Mouse (Mus musculus) NIH3T3 (cell line): ENCODE data around the gene Ifnlr1.
"Not testable (repeated sequence)": the region's sequence is repeated elsewhere in the genome, so short reads cannot be mapped to it uniquely, and the experiment has no call there.

Experiments used
- DNase-seq: peaks from one replicate; pipeline ENCODE4 v3.0.0-alpha.2; 2012; ENCODE audit warnings: low read depth

Gene Ifnlr1

DNA sequence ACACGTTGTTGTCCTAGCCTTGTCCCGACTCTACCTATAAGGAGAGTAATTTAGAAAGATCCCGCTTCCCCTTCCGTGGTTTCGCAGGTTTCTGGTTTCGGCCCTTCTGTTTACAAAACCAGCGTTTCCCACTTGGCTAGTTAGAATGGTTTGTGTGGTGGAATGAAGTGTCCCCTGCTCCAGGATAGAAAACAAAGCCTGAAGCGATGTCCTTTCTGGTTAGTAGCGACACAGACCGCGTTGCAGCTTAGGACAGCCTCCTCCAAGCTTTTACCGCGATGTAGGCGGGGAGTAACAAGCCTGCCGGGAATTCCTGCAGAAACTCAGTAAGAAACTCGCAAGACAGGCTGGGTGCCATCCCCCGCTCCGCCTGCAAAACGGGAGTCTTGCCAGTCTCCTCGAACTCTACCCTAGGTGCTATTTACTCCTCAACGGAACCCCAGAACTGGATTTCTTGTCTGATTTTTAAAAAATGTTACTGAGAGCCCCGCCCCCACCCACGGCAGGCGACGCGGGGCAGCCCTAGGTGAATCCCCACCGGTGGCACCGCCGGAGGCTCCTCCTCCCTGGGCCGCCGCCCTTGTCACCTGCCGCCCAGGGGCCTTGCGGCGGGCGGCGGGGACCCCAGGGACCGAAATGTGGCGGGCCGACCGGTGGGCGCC lies at the start of gene Ifnlr1:
Gene Ifnlr1, plus strand, starts transcription at position 382 of the 662 bp plus-strand sequence.
- peak; percentile 26 for DNase-seq

DNA sequence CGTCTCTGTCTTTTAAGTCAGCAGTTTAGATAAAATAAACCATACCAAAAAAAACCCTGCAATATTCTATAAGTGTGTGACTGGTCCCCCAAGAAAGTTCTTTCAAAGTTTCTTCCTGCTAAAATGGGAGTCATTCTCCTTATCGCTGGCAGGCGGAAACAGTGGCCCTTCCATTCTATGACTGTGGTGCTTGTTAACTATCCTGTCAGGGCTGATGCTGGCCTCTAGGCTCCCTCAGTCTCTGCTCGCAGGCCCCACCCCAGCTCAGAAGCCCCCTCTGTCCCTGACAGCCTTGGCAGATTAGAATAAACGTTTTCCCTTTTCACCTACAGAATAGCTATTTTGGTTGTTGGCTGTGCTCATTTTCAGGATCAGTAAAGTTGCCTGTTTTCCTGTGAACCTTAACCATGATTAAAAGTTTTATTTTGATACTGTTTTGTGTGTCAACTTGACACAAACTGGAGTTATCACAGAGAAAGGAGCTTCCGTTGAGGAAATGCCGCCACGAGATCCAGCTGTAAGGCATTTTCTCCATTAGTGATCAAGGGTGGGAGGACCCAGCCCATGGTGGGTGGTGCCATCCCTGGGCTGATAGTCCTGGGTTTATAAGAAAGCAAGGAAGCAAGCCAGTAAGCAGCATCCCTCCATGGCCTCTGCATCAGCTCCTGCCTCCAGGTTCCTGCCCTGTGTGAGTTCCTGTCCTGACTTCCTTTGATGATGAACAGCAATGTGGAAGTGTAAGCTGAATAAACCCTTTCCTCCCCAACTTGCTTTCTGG lies 44.6 kb upstream of the Ifnlr1 start:
- DNase-seq = not testable (repeated sequence)

DNA sequence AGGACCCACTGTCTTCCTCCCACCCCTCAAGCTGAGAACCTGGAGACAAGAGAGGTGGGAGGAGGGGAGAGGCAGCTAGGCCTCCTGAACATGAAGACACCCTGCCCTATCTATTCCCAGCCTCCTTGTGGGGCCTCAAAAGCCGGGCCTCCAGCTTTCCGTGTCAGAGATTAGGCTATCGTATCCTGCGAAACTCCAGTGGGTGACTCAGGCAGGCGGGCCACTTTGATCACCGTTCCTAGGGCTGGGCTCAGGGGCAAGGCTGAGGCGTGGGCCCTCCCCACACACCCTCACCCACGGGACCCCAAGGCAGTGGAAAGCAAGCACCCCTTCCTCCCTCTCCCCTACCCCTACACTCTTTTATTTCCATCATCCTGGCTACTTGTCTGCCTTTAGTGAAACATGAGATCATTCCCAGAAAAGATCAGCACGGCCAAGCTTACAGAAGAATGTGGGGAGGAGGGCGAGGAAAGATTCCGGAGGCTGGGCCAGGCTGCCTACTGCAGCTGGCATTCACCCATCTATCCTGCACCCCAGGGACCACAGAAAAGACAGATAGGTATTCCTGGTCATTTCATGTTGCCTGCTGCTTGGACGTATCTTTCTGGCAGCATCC lies 41.0 kb upstream of the Ifnlr1 start:
- DNase-seq = no peak

DNA sequence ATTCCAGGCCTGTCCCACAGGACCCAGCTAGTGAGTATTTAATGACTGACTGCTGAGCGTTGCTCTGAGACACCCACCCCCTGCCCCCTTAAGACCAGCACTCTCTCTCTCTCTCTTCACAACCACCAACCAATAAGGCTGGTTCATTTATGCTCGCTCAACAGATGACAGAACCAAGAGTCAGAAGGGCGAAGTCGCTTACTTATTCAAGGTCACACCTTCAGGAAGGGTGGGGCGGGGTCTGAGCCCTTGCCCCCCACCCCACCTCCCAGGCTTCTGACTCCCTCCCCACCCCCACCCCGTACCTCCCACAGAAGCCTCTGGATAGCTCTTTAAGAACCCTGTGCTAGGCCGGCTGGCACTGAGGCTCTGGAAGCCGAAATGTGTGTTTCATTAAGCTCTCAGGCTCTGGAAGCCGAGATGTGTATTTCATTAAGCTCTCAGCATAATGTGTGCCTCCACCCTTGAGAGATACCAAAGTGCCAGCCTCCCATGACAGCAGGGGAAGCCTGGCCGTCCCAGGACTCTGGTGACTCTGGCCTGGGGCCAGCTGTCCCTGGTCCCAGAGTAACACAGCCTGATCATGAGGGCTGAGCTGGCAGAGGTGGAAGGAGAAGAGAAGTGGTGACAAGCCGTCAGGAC lies 33.0 kb upstream of the Ifnlr1 start:
- peak; percentile 28 for DNase-seq

DNA sequence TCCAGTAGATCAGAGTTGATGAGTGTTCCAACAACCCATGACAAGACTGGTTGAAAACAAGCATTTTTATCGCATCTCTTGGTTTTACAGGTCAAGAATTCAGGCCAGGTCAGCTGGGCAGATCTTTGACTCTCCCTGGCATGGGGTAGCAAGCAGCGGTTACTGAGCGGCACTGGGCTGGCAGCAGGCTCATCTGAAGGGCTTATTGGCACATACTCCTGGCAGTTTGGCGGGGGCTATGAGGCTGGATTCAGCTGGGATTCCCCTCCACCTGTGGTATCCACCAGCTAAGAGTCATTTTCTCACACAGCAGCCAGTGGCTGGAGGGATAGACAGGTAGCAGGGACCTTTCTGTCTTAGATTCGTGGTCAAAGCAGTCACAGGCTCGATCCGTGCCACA lies 32.1 kb upstream of the Ifnlr1 start:
- DNase-seq = no peak

DNA sequence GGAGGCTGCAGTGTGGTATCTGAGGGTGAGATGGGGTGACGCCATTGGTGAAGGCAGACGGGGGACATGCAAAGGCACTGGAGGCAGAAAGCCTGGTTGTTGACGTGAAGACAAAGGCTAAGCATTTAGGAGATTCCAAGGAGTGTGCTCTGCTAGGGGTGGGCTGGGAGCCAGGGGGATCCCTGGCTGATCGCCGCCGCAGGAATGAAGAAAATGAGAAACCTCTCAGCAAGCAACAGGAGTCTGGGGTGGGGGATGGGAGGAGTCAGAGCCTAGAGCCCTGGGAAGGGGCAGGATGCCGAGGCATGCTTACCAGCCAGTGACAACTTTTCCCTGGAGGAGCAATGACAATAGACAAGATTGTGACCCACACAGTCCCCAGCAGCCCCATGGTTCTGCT lies 30.6 kb upstream of the Ifnlr1 start:
- peak; percentile 31 for DNase-seq

DNA sequence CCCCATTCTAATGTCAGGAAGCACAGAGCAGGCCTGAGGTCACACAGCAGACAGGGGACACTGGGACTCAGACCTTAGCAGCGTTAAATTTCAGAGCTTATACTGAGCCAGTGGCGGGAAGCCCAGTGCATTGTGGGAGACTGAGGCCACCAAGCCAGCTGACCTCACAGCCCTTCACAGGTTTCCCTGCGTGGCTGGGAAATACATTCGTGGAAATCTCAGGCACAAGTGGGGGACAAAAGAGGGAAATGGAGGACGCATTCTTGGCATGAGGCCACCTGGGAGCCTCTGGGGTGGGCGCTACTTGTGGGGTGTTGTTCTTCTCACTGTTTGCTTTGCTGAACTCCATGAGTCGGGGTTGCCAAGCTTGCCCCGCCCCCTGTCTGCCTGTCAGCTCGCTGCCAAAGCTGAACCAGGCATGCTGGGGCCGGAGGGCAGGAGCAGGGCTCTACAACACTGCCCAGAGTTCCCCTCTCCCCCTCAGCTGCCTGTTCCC lies 29.9 kb upstream of the Ifnlr1 start:
- no peak for DNase-seq

DNA sequence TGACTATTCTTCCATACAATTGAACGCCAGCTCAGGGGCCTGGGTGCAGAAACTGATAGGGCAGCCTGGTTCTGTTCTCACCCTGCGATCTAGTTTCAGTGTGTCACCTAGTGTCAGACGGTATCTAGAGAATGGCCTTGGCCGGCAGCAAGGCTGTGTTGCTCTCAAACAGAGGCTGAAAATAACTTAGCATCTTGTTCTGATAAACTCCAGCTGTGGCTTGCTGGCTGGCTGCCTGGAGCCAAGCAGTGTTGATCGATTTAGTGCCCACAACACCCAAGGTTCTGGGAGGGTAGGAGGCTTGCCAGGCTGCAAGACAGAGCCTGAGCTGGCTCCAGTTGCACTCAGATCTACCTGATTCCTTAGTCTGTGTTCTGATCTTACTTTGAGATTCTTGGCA lies 27.6 kb upstream of the Ifnlr1 start:
- DNase-seq = peak; percentile 69

DNA sequence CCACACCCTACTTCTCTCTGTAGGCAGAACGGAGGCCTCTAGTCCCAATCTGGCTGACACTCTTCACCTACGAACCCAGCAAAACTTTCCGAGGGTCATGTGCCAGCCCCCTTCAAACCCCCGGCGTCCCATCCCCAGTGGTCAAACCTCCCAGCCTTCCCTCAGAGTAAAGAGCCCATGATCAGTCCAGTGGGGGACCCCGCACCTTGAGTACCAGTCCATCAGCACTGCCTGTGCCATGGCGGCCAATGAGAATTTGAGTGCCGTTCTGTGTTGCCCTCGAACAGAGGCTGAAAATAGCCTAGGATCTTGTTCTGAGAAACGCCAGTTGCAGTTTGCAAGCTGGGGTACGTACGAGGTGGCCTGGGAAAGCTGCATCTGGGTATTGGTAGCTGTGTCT lies 27.2 kb upstream of the Ifnlr1 start:
- no peak for DNase-seq

DNA sequence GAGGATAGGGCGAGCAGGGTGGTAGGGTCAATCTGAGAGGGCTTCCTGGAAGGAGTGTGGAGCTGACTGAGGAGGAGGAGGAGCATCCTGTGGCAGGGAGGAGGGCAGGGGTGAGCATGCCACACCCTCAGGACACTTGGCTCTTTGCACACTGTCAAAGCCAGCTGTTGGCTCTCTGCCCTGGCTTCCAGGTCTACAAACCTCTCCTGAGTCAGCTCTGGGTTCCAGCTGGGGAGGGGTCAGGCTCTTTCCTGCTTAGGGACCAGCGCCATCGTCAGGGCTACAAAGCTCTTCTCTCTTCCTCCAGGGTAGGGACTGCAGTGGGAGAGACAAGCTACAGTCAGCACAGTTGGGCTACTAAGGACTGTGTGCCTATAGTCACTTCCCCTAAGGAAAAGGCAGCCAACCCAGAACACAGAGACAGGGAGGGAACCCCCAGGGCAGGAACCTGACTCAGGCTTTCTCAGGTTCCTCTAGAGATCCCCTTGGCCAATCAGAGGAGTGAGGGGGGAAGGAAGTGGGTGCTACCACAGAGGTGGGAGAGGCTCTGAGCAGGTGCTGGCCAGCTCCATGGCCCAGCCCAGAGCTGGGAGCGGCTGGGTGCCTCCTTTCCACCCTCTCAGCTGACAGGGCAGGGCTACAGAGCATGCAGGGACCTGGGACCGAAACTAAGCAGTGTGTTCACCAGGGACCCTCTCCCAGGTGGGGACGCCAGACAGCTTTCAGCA lies 24.8 kb upstream of the Ifnlr1 start:
- DNase-seq = peak; percentile 16

DNA sequence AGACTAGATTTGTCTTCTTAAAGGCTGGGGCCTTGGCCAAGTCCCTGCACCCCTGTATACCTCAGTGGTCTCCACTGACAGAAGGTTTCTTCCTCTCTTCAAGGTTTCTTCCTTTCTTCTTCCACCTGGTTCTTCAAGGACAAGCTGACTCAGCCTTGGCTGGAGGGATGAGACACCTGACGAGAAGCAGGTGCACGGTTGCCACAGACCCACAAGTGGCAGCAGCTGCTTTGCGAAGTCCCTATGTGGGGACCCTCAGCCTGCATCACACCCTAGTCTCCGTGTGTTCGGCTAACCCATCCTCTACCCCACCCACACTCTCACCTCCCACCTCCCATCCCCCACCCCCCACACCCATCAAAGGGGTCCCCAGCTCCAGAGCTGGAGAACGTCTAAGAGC lies 24.1 kb upstream of the Ifnlr1 start:
- no peak for DNase-seq

DNA sequence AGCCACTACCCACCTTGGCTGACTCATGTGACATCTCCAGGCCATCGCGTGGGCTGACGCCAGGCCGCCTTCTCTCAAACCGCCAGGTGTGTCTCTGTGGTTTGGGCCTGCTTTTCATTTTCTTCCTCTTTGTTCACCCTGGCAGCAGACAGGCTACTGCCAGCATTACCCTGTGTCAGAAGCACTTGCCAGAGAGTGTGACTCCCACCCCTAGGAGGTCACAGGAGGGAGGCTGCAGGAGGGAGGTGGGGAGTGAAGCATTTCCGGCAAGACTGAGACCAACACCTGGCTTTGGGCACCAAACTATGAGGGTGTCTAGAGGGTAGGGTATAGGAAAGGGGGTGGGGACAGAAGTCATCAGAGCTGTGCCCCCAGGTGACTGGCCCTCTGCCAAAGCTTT lies 21.4 kb upstream of the Ifnlr1 start:
- no peak for DNase-seq

DNA sequence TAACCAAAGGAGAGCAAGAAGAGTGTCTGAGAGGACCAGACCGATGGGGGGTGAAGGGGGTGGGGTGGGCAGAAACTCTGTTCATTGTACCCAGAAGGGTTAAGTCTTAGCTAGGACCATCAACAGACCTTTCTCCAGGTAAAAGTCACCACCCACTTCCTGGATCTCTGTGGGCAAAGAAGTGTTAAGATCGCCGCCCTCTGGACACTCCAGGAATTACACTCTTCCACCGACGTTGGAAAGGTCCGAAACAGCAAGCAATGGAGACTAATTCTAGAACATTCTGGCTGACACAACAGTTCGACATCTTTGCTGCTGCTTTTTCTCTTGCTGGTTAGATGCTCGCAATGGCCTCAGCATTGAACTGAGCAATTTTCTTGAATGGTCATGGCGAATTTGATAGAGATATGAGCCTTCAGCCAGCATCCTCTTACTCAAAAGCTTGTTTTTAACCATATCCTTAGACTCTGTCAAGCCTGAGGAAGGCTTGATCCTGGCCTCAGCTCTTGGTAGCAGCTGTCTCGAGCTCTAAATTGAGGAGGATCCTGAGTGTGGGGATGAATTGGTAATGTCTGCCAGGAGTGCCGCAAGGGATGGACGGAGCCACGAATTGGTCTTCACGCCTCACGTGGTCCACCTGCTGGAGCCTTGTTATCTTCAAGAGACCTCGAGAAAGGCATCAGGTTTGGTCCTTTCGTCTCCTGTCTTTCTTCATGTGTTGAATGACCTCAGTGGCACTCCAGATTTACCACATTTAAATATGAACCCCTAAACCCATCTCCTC lies 19.7 kb upstream of the Ifnlr1 start:
- peak; percentile 37 for DNase-seq

DNA sequence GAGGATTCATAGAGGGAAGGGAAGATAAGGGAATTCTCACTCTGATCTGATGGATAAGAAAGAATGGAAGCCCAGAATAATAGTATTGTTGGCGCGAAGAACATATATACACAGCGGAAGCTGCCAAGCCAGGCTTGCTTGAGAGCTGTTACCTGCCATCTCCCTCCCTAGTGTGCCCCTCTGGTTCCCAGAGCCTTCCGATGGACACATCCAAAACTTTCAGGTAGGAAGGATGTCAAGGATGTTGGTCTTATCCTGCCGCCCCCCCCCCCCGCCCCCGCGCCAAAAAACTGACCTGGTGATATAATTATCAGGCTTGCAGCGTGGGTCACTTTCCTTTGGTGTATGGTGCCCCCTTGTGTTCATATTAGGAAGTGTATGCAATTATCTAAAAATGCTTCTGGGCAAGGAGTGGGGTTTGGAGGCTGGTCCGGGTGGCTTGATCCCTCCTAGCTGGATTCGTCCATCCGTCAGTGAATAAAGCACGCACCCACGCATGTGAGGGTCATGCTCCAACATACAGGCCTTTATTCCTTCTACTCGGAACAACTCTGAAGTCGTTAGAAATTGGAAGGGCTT lies 18.7 kb upstream of the Ifnlr1 start:
- DNase-seq = peak; percentile 74

DNA sequence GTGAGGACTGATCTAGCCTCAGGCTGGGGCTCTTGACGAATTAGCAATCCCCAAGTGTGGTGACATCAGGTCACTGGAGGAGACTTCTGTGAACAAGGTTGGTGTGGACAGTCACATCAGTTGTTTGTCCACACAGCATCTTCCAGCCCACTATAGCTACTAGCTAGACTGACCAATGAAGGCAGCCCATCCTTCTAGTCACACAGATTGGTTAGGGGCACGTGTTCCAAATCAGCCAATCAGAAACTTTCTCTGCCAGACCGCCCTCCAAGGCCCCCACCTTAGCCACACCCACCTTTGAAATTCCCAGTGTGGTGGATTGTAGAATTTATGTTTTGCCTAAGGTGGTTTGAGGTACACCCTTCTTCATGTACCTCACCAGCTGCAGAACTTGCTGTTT lies 12.6 kb upstream of the Ifnlr1 start:
- no peak for DNase-seq

DNA sequence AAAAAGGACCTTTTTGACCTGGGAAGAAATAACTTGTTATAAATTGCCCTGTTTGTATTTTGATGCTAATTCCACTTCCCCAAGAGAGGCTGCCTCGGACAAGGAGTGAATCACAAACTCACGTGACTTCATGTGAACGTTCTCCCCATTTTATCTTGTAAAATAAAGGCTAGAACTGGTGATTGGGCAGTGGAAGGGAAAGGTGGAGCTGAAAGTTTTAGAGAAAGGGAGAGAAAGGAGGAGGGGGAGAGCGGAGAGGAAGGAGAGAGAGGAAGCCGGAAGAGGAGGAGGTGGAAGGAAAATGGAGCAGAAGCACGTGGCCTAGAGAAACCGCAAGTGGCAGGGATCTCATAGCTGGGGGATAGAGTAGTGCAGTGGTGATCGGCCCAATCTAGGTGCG lies 11.1 kb upstream of the Ifnlr1 start:
- no peak for DNase-seq

DNA sequence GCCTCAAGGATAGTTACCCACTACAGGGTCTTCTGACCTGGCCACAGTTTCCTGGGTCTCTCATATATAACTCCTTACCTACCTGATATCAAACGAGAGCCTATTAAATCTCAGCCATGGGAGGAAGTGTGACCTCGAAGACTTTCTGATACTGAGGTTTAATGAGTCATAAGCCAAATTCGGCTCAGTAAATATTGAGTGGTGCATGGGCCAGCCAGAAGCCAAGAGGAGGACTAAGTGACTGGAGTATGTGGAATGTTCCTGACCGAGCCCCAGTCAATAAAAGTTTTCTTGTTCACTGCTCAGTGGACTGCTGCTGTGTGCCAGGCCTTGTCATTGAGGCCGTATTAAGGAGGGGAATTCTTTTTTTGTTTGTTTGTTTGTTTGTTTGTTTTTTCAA lies 9.6 kb upstream of the Ifnlr1 start:
- peak; percentile 50 for DNase-seq

DNA sequence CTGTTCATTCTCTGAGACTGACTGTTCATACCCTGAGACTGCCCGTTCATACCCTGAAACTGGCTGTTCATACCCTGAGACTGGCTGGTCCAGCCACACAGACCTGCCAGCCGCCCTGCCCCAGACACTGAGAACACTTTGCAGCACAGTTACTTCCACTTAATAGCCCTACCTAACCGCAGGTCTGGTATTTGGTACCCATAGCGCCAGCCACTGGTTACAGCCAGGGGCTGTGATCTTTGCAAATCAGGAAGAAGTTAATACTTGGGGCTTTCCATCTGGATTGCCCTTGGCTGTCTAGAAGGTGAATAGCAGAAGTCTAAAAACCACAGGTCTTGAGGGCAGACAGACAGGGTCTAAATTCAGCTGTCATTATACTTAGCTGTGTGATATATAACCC lies 6.8 kb upstream of the Ifnlr1 start:
- no peak for DNase-seq

DNA sequence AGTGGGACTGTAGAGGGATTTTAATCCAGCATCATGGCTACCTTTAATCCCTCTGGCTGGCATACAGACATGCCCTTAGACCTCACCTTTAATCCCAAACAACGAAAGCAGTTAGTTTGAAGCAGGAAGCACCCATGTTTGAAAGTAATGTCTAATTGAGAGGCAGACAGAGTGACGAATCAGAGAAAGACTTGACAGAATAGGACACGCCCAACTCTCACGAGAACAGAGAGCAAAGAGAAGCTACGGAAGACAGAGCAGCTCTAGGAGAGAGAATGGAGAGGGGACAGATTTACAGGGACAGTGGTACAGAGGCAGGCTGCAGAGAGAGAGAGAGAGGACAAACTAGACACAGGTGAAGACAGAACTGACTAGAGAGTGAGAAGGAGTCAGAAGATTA lies 4.3 kb upstream of the Ifnlr1 start:
- no peak for DNase-seq

DNA sequence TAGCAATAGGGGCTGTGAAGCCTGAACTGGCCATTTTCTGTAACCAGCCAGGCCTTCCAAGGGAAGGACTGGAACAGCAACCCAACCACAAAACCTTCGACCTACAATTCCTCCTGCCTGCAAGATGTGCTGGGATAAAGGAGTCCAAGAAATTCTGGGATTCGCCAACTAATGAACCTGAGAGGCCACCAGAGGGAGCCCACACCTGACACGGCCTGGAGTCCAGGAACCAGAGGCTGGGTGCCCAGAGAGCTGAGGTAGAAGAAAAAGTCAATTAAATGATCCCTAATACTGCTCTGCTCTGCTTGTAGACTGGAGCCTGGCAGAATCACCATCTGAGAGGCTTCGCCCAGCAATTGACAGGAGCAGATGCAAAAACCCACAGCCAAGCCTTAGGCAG lies 2.5 kb upstream of the Ifnlr1 start:
- peak; percentile 58 for DNase-seq

DNA sequence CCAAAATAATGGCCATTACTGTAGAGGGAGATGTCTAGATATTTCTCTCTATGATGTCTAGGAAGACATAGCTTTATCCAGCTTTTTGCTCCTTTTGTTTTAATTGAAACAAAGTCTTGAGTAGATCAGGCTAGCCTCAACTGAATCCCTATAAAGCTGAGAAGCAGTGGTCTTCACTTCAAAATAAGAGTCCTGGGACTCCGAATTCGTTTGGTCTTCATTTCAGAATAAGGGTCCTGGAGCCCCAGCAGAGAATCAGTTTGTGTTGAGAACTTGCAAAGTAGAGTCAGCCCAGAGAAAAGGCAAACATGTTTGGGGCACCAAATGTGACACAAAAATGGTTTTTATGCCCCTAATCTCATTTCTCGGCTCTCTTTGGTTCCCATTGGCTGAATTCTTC lies 1.4 kb upstream of the Ifnlr1 start:
- peak; percentile 10 for DNase-seq
